Mouse (Mus musculus) myocyte (in vitro differentiated cells): Measurements from ENCODE around the gene Gm49322. TPM values are rescaled to one million over a fixed set of nuclear protein-coding genes. Genes with fewer than 3 reads are reported as not detected.
A peak's percentile ranks its signal among the peaks of the same experiment; 100 is the strongest.

Experiments
- H3K27me3 ChIP-seq: one replicate; pipeline ENCODE4 v1.6.1; 2011; ENCODE audit not compliant: control insufficient read depth, insufficient read depth, insufficient read length
- H3K36me3 ChIP-seq: one replicate; pipeline ENCODE4 v1.6.1; 2011; ENCODE audit not compliant: control insufficient read depth, insufficient read depth
- H3K4me2 ChIP-seq: one replicate; pipeline ENCODE4 v1.6.1; 2011; ENCODE audit warnings: low read depth, control low read depth
- H3K4me3 ChIP-seq: one replicate; pipeline ENCODE4 v1.5.1; 2011; ENCODE audit warnings: mild to moderate bottlenecking, control low read depth, moderate library complexity
- H3K79me2 ChIP-seq: one replicate; pipeline ENCODE4 v1.6.1; 2011; ENCODE audit not compliant: control insufficient read depth, insufficient read depth
- H3ac ChIP-seq: one replicate; pipeline ENCODE4 v1.6.1; 2011; ENCODE audit not compliant: control insufficient read depth, insufficient read length
- CEBPB ChIP-seq: IDR thresholded peaks from 2 replicates; pipeline ENCODE4 v1.6.1; 2011; ENCODE audit warnings: mild to moderate bottlenecking, moderate library complexity; ENCODE audit not compliant: poor library complexity, insufficient read depth, severe bottlenecking
- E2F4 ChIP-seq: IDR thresholded peaks from one replicate; pipeline ENCODE4 v1.6.1; 2011; ENCODE audit warnings: mild to moderate bottlenecking, control low read depth, moderate library complexity; ENCODE audit not compliant: insufficient read depth
- MAX ChIP-seq: IDR thresholded peaks from one replicate; pipeline ENCODE4 v1.6.1; 2011; ENCODE audit warnings: low read depth, mild to moderate bottlenecking, control low read depth
- MYOD1 ChIP-seq, 3 experiments: IDR thresholded peaks; one replicate each; pipeline ENCODE4 v1.6.1; 2011; ENCODE audit warnings: control low read depth in 2 of 3, low read depth in 2 of 3, mild to moderate bottlenecking in 2 of 3, moderate library complexity in 1 of 3; ENCODE audit not compliant: insufficient read length in 2 of 3, control insufficient read depth in 1 of 3
- MYOG ChIP-seq, 3 experiments: IDR thresholded peaks; one replicate each; pipeline ENCODE4 v1.6.1; 2011; ENCODE audit warnings: control low read depth in 2 of 3, low read depth in 2 of 3, mild to moderate bottlenecking in 2 of 3; ENCODE audit not compliant: insufficient read length in 2 of 3, control insufficient read depth in 1 of 3, insufficient read depth in 1 of 3
- POLR2A ChIP-seq: IDR thresholded peaks from one replicate; pipeline ENCODE4 v1.6.1; 2011; ENCODE audit warnings: low read depth, mild to moderate bottlenecking, control low read depth, moderate library complexity; ENCODE audit not compliant: insufficient read length
- POLR2AphosphoS2 ChIP-seq: IDR thresholded peaks from one replicate; pipeline ENCODE4 v1.6.1; 2011; ENCODE audit warnings: low read depth, control low read depth; ENCODE audit not compliant: insufficient read length
- REST ChIP-seq: IDR thresholded peaks from one replicate; pipeline ENCODE4 v1.6.1; 2011; ENCODE audit warnings: mild to moderate bottlenecking, control low read depth, moderate library complexity; ENCODE audit not compliant: insufficient read depth, insufficient read length
- SRF ChIP-seq: IDR thresholded peaks from one replicate; pipeline ENCODE4 v1.6.1; 2011; ENCODE audit warnings: low read depth; ENCODE audit not compliant: control insufficient read depth, insufficient read length
- TCF12 ChIP-seq: IDR thresholded peaks from one replicate; pipeline ENCODE4 v1.6.1; 2011; ENCODE audit warnings: mild to moderate bottlenecking, control low read depth; ENCODE audit not compliant: poor library complexity, insufficient read depth, severe bottlenecking
- TCF3 ChIP-seq: IDR thresholded peaks from one replicate; pipeline ENCODE4 v1.6.1; 2011; ENCODE audit warnings: low read depth, control low read depth; ENCODE audit not compliant: insufficient read length
- USF1 ChIP-seq: IDR thresholded peaks from one replicate; pipeline ENCODE4 v1.6.1; 2011; ENCODE audit warnings: low read depth, mild to moderate bottlenecking, control low read depth, moderate library complexity
- polyA plus RNA-seq: library from polyadenylated mRNA; unstranded; fragments of >200 nt; fragmentation: generic; extraction: Trizol; gene quantifications from one replicate; pipeline ENCODE4 v1.2.1, GENCODE M21; 2012; ENCODE audit warnings: missing spikeins

Gene Gm49322
- polyA plus RNA-seq, 1 experiment, result 1.0 TPM

DNA sequence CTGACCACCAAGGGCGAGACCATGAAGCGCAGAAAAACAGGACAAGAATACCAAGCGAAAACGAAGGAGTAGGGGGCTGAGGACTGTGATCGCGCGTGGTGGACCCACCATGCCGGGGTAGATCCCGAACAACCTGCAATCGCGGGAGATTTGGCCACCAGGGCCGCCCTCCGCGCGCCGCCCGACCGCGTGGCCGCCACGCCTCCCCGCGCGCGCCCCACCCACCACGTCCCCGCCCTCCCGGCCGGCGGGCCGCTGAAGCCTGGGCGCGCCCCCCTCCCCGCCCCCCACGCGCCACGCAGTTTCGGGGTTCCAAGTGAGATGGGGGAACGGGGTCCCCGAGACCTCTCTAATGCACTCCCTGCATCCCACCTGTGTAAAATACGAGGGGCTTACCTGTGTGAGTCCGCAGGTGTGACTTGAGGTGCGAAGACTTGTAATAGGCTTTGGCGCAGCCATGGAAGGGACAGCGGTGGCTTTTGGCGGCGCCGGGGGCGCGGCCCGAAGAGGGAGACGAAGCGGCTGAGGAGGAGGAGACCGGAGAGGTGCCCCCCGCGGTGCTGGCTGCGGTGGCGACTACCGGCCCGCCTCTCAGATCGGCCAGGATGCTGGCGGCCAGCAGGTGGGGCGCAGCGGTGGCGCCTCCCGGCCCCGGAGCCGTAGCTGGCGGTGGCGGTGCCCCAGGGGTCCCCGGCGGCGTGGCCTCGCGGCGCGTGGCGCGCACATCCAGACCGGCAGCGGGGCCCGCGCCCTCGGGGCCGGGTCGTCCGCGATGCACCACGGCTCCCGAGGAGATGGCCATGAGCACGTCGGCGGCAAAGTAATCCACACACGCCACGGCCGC lies 29.2 kb upstream of the Gm49322 start:
- Histone ChIP-seq H3ac (peak overlapping the region; percentile 30), H3K27me3 (no peaks in the 10 kb centered on the region), H3K79me2 (peaks cover 46% of the 10 kb centered on the region), H3K4me2 (peak overlapping the region; percentile 98), H3K36me3 (no peaks in the 10 kb centered on the region), H3K4me3 (peak overlapping the region; percentile 66)
- no peak for TF ChIP-seq MYOG (IDR thresholded peaks at IDR 0.05; ENCODE audit: control insufficient read depth in 1 of 3, insufficient read depth in 1 of 3, insufficient read length in 2 of 3, low read depth in 2 of 3)
- no peak for TF ChIP-seq MAX
- TF ChIP-seq MYOD1 (IDR thresholded peaks at IDR 0.05; ENCODE audit: control insufficient read depth in 1 of 3, insufficient read length in 2 of 3, low read depth in 2 of 3), result peak in 1 of 3 experiments; percentile 12
- TF ChIP-seq POLR2AphosphoS2, result no peak
- TF ChIP-seq SRF, result no peak
- no peak for TF ChIP-seq REST
- TF ChIP-seq TCF12, result no peak
- no peak for TF ChIP-seq USF1

DNA sequence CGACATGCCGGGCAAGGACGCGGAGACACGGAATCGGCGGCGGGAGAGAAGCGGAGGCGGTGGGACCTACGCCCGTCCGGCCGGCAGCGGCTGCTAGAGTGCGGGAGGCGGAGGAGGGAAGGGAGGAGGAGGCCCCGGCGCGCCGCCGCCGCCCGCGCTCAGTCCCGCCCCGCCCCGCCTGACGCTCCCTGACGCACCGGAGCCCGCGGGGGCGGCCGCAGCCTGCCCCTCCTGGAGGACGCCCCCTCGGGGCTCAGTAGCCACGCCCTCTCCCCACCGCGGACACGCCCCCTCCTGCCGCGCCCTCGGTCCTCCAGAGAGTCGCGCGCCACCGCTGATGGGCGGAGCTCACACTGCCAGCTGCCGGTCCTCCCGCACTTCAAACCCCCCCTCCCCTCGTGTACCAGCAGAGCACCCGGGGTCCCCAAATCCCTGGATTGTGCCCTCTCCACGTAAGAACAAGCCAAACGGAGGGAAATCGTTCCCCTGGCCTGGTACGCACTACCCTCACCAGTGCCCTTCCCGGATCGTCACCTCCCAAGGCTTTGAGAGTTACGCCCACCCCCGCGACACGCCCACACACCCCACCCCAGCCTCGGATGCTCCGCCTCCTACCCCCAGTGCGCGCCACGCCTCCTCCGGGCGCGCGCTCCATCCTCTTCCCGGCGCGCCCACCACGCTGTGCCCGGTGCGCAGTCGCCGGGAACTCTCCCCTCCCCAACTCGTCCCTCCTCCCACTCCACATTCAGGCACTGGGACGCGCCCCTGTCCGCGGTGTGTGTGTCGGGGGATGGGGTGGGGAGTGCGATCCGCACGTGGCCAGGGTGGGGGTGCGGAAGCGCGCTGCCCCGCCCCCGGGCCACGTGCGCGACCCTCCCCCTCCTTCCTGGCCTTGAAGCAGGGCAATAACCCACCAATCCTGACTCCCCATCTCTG lies 28.4 kb upstream of the Gm49322 start, which contains the start of gene Klf16:
Klf16 (minus strand) TSS at position 127 of the 936 bp plus-strand sequence.
- Histone ChIP-seq H3K79me2 (peaks cover 37% of the 10 kb centered on the region), H3K4me2 (peak within 1 kb of the TSS; percentile 99), H3K27me3 (no peaks in the 10 kb centered on the region), H3ac (peak within 1 kb of the TSS; percentile 30), H3K36me3 (no peaks in the 10 kb centered on the region), H3K4me3 (peak within 1 kb of the TSS; percentile 66)
- TF ChIP-seq POLR2AphosphoS2, result peak; percentile 86
- TF ChIP-seq MYOD1 (IDR thresholded peaks at IDR 0.05; ENCODE audit: control insufficient read depth in 1 of 3, insufficient read length in 2 of 3, low read depth in 2 of 3), result peak in 2 of 3 experiments; percentile 8 to 49
- no peak for TF ChIP-seq TCF12
- peak; percentile 52 for TF ChIP-seq SRF
- no peak for TF ChIP-seq MAX
- TF ChIP-seq E2F4, result no peak
- TF ChIP-seq REST, result no peak
- TF ChIP-seq POLR2A, result peak; percentile 93
- TF ChIP-seq TCF3, result no peak
- TF ChIP-seq MYOG (IDR thresholded peaks at IDR 0.05; ENCODE audit: control insufficient read depth in 1 of 3, insufficient read depth in 1 of 3, insufficient read length in 2 of 3, low read depth in 2 of 3), result peak in 1 of 3 experiments; percentile 61
- peak; percentile 8 for TF ChIP-seq USF1
- TF ChIP-seq CEBPB, result no peak

DNA sequence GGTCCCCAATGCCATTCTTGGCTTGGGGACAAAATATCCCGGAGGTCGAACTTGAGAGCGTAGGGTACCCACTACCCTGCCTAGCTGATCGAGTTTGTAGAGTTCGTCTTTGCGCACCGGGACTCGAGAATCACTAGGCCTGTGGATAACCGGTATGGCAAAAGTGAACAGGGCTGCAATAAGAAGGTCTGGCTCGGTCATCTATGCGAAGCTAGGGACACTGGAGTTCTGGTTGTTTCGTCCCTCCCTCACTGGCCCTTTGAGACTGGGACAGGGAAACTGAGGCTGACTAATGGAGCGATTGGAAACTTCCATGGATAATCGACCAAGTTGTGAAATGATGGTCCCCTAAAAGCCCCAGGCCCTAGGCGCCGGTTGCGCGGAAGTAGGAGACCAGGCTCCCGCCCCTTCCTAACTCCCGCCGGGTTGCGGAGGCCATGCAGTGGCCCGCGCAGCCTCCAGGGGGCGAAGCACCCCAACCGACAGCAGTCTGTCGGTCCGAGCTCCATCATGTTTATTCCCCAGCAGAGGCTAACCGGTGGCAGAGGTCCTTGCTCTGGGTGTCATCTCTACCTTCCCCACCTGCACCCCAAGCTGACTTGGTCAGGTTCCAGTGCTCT lies 27.6 kb upstream of the Gm49322 start:
- Histone ChIP-seq H3ac (peak overlapping the region; percentile 30), H3K4me3 (peak overlapping the region; percentile 66), H3K36me3 (no peaks in the 10 kb centered on the region), H3K27me3 (no peaks in the 10 kb centered on the region), H3K4me2 (peak overlapping the region; percentile 99), H3K79me2 (peaks cover 32% of the 10 kb centered on the region)
- TF ChIP-seq REST (no peak), SRF (peak; percentile 7)

DNA sequence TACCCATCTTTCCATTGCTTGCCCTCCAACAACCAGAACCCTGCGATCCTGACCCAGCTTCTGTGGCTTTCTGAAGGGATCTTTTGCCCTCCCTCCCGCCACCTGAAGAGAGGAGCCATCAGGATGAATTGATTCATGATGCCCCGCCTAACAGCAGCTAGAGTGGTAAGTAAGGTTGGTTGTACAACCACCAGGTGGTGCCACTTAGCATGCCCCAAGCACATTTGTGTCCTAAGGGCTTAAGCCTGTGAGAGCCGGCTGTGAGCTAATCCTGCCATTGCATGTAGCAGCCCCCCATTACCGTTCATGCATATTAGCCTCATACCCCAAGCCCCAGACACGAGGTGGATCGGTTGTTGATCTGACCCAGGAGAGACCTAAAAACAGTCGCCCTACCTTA lies 26.9 kb upstream of the Gm49322 start:
- TF ChIP-seq MAX, result no peak
- no peak for TF ChIP-seq E2F4
- no peak for TF ChIP-seq SRF
- TF ChIP-seq MYOD1 (IDR thresholded peaks at IDR 0.05; ENCODE audit: control insufficient read depth in 1 of 3, insufficient read length in 2 of 3, low read depth in 2 of 3), result no peak
- peak; percentile 14 for TF ChIP-seq POLR2AphosphoS2
- no peak overlapping the region for H3ac ChIP-seq
- peak overlapping the region; percentile 99 for H3K4me2 ChIP-seq
- H3K36me3 ChIP-seq, result no peaks in the 10 kb centered on the region
- H3K4me3 ChIP-seq, result peak overlapping the region; percentile 66
- H3K27me3 ChIP-seq, result no peaks in the 10 kb centered on the region
- peaks cover 28% of the 10 kb centered on the region for H3K79me2 ChIP-seq

DNA sequence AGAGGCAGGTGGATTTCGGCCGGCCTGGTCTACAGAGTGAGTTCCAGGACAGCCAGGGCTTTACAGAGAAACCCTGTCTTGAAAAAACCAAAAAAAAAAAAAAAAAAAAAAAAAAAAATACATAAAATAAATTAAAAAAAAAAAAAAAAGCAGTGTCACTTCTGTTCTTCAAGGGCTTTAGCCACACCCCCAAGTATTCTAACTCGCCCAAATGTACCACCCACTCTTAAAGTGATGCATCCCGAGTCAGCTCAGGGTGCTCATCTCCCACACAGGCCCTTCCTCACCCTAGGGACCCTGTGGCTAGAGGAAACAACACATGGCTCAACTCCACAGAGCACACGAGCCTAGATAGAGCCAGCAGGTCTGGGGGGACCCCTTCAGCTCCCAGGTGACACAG lies 22.8 kb upstream of the Gm49322 start:
- TF ChIP-seq POLR2AphosphoS2 (no peak), E2F4 (no peak), CEBPB (no peak), USF1 (no peak), TCF12 (no peak), SRF (no peak)

More for the DNA sequence above, 22.8 kb upstream of the Gm49322 start:
- no peaks in the 10 kb centered on the region for H3K36me3 ChIP-seq
- no peak overlapping the region for H3ac ChIP-seq
- H3K27me3 ChIP-seq, result no peaks in the 10 kb centered on the region
- no peak overlapping the region for H3K4me2 ChIP-seq
- peaks cover 5% of the 10 kb centered on the region for H3K79me2 ChIP-seq
- H3K4me3 ChIP-seq, result no peak overlapping the region
